Comparison of ENCODE assay signal across 9 mouse cellular contexts in the genomic region with DNA sequence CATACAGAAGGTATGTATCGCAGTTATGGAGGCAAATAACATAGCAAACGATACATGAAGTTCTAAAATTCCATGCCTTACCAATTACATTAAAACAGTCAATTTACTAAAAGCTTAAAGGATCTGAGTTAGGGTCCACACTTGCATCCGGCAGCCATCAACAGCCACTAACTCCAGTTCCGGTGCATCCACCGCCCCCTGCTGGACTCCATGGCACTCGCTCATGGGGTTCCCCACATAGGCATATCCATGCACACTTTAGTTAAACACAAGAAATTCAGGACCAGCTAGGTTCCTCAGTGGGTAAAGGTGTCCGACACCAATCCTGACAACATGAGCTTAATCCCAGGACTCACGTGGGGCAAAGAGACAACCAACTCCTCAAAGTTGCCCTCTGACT. TPM values are rescaled to one million over a fixed set of nuclear protein-coding genes. Genes with fewer than 3 reads are reported as not detected.
DNase-seq lines count a peak whose midpoint lies in the region; ATAC-seq and TF ChIP-seq lines count a peak whose summit lies in the region.
"Had no signal": no experiment of that assay in that cellular context is flagged by ENCODE, and none has a peak within 500 bp of the region (broad histone marks: within the 10 kb centered on the region; RNA-seq: fewer than 3 reads in every experiment).

No protein-coding gene starts in this region.

- H3K4me3 ChIP-seq in heart, postnatal 0 days (ENCODE audit: low read depth, low read length) = no peak overlapping the region
- H3K4me3 ChIP-seq: embryonic facial prominence, embryonic 13.5 days had no signal

- no peak overlapping the region for H3K4me2 ChIP-seq in heart, postnatal 0 days (ENCODE audit: low read depth, low read length)
- H3K4me2 ChIP-seq: embryonic facial prominence, embryonic 13.5 days had no signal

- no peak for TF ChIP-seq EP300 in heart, postnatal 0 days (IDR thresholded peaks at IDR 0.05; ENCODE audit: low read depth)

- H3K27me3 ChIP-seq in heart, postnatal 0 days (ENCODE audit: control insufficient read depth, insufficient read depth, low read length) = no peaks in the 10 kb centered on the region
- H3K27me3 ChIP-seq: embryonic facial prominence, embryonic 13.5 days had no signal

- ATAC-seq in heart, postnatal 0 days (ENCODE audit: insufficient read depth, low read depth) = no peak

- DNase-seq in heart, postnatal 0 days (ENCODE audit: low spot score) = no peak
- no peak for DNase-seq in heart, postnatal 25 days (ENCODE audit: low spot score)
- peak; percentile 71 for DNase-seq in urinary bladder, postnatal 14 days (ENCODE audit: low spot score)
- DNase-seq in urinary bladder, postnatal 4 days (ENCODE audit: low spot score in 2 of 2) = no peak
- peak; percentile 80 for DNase-seq in embryo, embryonic 10 days (ENCODE audit: low spot score)
- DNase-seq in induced T-regulatory cell, adult 2 months (ENCODE audit: low read depth) = peak; percentile 56
- peak; percentile 53 to 76 for DNase-seq in lung, postnatal 4 days
- DNase-seq in thymus, postnatal 10 days (ENCODE audit: low spot score in 2 of 2) = peak; percentile 28 to 71

- no peaks in the 10 kb centered on the region for H3K9me3 ChIP-seq in heart, postnatal 0 days (replicated peaks; ENCODE audit: control insufficient read depth, low read length)
- H3K9me3 ChIP-seq: embryonic facial prominence, embryonic 13.5 days had no signal

- H3K9ac ChIP-seq in heart, postnatal 0 days (replicated peaks; ENCODE audit: low read depth, low read length) = no peak overlapping the region
- H3K9ac ChIP-seq: embryonic facial prominence, embryonic 13.5 days had no signal

- peak; percentile 69 for TF ChIP-seq CTCF in heart, postnatal 0 days (IDR thresholded peaks at IDR 0.05; ENCODE audit: low read depth)

- peaks cover 13% of the 10 kb centered on the region; the same call in 1 of the 2 replicates for H3K36me3 ChIP-seq in heart, postnatal 0 days (replicated peaks; ENCODE audit: control insufficient read depth, insufficient read depth, low read length)

- no peaks in the 10 kb centered on the region for H3K4me1 ChIP-seq in heart, postnatal 0 days (ENCODE audit: control insufficient read depth, insufficient read depth)

- H3K27ac ChIP-seq in heart, postnatal 0 days (ENCODE audit: low read depth) = no peak overlapping the region
- H3K27ac ChIP-seq: embryonic facial prominence, embryonic 13.5 days had no signal

- WGBS in heart, postnatal 0 days = 62% methylated on average over 8 of the region's 8 CpGs

- intact Hi-C loops in heart, postnatal 25 days (cut with DNase I) = loop anchor here (10.0 kb wide), 1 partner anchor 676 kb away; no protein-coding TSS in a partner anchor

RNA-seq across cellular contexts. Expression of a gene that starts 9.0 kb away (rescaled TPM):
- 29.1 and 46.2 TPM in 2 replicates for total RNA-seq in heart, postnatal 0 days (2014; rRNA removed; ENCODE audit: low replicate concordance)
- 38.8 and 40.3 TPM in 2 replicates for polyA plus RNA-seq in heart, postnatal 0 days (2015; fragmentation: Nextera tagmentation; extraction: Ambion mirVana)
- 10 to 100 TPM; 34.7 to 40.5 TPM for total RNA-seq in heart, postnatal 25 days (2021)

RNA-seq across cellular contexts. Expression of a gene that starts 9.0 kb away (rescaled TPM):
- total RNA-seq in heart, postnatal 0 days (2014; rRNA removed; ENCODE audit: low replicate concordance) = 61.5 and 74.8 TPM in 2 replicates
- polyA plus RNA-seq in heart, postnatal 0 days (2015; fragmentation: Nextera tagmentation; extraction: Ambion mirVana) = 38.8 and 43.5 TPM in 2 replicates
- total RNA-seq in heart, postnatal 25 days (2021) = 10 to 100 TPM; 24.1 to 25.9 TPM

Comparison
In these comparisons a context has a peak if more than half of its experiments do, and no peak if none do; other contexts are left out.
1. DNase-seq: peak in urinary bladder, postnatal 14 days (single experiment), embryo, embryonic 10 days (single experiment), induced T-regulatory cell, adult 2 months (single experiment), lung, postnatal 4 days (2 of 2) and thymus, postnatal 10 days (2 of 2); none in heart, postnatal 0 days (single experiment), heart, postnatal 25 days (single experiment) and urinary bladder, postnatal 4 days (0 of 2).